Mouse (Mus musculus) kidney, embryonic 16.5 days (tissue): Measurements from ENCODE around the gene Birc7. TPM values are rescaled to one million over a fixed set of nuclear protein-coding genes. Genes with fewer than 3 reads are reported as not detected.

Experiments used
- ATAC-seq: fragments of 200-750 bp; cut with Nextera tagmentation; 2 replicates; pipeline ENCODE4 v1.8.0; 2017; ENCODE audit warnings: moderate TSS enrichment; ENCODE audit not compliant: low FRiP score, low TSS enrichment
- H3K27ac ChIP-seq: fragments of 300-500 bp; sonication (generic); 2 replicates; pipeline ENCODE4 v1.5.1; 2014; ENCODE audit warnings: low read length
- H3K27me3 ChIP-seq: fragments of 300-500 bp; sonication (generic); 2 replicates; pipeline ENCODE4 v1.6.1; 2014; ENCODE audit warnings: low read length, control low read depth, mixed read lengths; ENCODE audit not compliant: insufficient read depth
- H3K36me3 ChIP-seq: fragments of 300-500 bp; sonication (generic); 2 replicates; pipeline ENCODE4 v1.6.1; 2014; ENCODE audit warnings: low read length, control low read depth, mixed read lengths; ENCODE audit not compliant: insufficient read depth
- H3K4me1 ChIP-seq: fragments of 300-500 bp; sonication (generic); 2 replicates; pipeline ENCODE4 v1.6.1; 2014; ENCODE audit warnings: low read length, control low read depth, mixed read lengths; ENCODE audit not compliant: insufficient read depth
- H3K4me2 ChIP-seq: fragments of 300-500 bp; sonication (generic); replicated peaks from 2 replicates; pipeline ENCODE4 v1.6.1; 2014; ENCODE audit warnings: low read depth, low read length
- H3K4me3 ChIP-seq: fragments of 300-500 bp; sonication (generic); 2 replicates; pipeline ENCODE4 v1.5.1; 2014; ENCODE audit warnings: mild to moderate bottlenecking, low read length
- H3K9ac ChIP-seq: fragments of 300-500 bp; sonication (generic); replicated peaks from 2 replicates; pipeline ENCODE4 v1.6.1; 2014; ENCODE audit warnings: low read length
- H3K9me3 ChIP-seq: fragments of 300-500 bp; sonication (generic); 2 replicates; pipeline ENCODE4 v1.6.1; 2016; ENCODE audit warnings: low read length, control low read depth
- whole genome bisulfite sequencing: fragments of 180-500 bp; shearing (Covaris S2); extraction: QIAGEN DNeasy Blood & Tissue Kit; methylation state at CpG from one replicate; pipeline ENCODE4 v1.1.7; 2014; 5-methylcytosine and 5-hydroxymethylcytosine counted together
- polyA plus RNA-seq: library from polyadenylated mRNA; unstranded; fragments of >200 nt; fragmentation: Nextera tagmentation; extraction: Ambion mirVana; gene quantifications from 2 replicates; pipeline ENCODE4 v1.2.1, GENCODE M21; 2015

Birc7 gene
- polyA plus RNA-seq, 1 experiment from 2014 or later = not detected

DNA sequence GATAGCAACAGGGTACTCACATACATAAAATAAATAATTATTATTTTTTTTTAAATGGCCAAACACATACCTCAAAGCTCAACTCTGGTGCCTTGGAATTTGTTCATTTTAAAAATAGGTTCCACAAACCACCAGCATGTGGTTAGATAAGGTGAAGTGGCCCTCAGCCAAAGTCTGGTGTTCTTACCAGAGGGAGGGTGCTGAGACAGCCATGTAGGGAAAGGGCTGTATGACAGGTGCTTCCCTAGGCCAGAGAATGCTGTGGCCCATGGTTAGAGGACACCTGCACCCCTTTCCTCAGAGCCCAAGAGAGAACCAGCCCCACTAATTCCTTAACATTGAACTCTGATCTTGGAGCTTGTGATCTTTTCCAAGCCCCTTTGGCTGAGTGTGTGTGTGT is 11.4 kb downstream of the Birc7 start:
- no peak overlapping the region for H3K9ac ChIP-seq
- no peak overlapping the region for H3K4me3 ChIP-seq
- no peak overlapping the region for H3K4me2 ChIP-seq
- no peaks in the 10 kb centered on the region for H3K9me3 ChIP-seq
- no peak for ATAC-seq
- H3K27ac ChIP-seq = no peak overlapping the region
- no peaks in the 10 kb centered on the region for H3K27me3 ChIP-seq
- H3K4me1 ChIP-seq = no peaks in the 10 kb centered on the region
- H3K36me3 ChIP-seq = peaks cover 7% of the 10 kb centered on the region; the same call in 1 of the 2 replicates

- Histone ChIP-seq H3K27me3 (no peaks in the 10 kb centered on the region), H3K4me1 (no peaks in the 10 kb centered on the region), H3K4me2 (no peak overlapping the region), H3K27ac (no peak overlapping the region), H3K9me3 (no peaks in the 10 kb centered on the region), H3K9ac (no peak overlapping the region), H3K36me3 (peaks cover 7% of the 10 kb centered on the region; the same call in 1 of the 2 replicates), H3K4me3 (no peak overlapping the region)
- ATAC-seq = no peak
Measured at GRCm38 (mm10) chr2:180941869-180942268, 13.0 kb downstream of the Birc7 start.

GRCm38 (mm10) chr2:180949947-180950346 is 21.1 kb downstream of the Birc7 start:
- no peaks in the 10 kb centered on the region for H3K36me3 ChIP-seq
- no peaks in the 10 kb centered on the region for H3K9me3 ChIP-seq
- no peak overlapping the region for H3K4me2 ChIP-seq
- 13% methylated on average over 1 of the region's 1 CpGs for WGBS
- H3K4me1 ChIP-seq = peaks cover 23% of the 10 kb centered on the region
- H3K9ac ChIP-seq = no peak overlapping the region
- ATAC-seq = no peak
- H3K4me3 ChIP-seq = no peak overlapping the region
- H3K27me3 ChIP-seq = peaks cover 7% of the 10 kb centered on the region
- no peak overlapping the region for H3K27ac ChIP-seq

GRCm38 (mm10) chr2:180952731-180953171 is 23.9 kb downstream of the Birc7 start:
- Histone ChIP-seq H3K4me3 (peak overlapping the region; percentile 69), H3K27ac (peak overlapping the region; percentile 76), H3K27me3 (peaks cover 9% of the 10 kb centered on the region), H3K4me1 (peaks cover 23% of the 10 kb centered on the region), H3K4me2 (peak overlapping the region; percentile 93), H3K36me3 (no peaks in the 10 kb centered on the region), H3K9ac (0 out of 2 replicates have a peak overlapping the region, but pooled peaks have one; percentile 16), H3K9me3 (no peaks in the 10 kb centered on the region)
- 11% methylated on average over 9 of the region's 9 CpGs for WGBS
- no peak for ATAC-seq

DNA sequence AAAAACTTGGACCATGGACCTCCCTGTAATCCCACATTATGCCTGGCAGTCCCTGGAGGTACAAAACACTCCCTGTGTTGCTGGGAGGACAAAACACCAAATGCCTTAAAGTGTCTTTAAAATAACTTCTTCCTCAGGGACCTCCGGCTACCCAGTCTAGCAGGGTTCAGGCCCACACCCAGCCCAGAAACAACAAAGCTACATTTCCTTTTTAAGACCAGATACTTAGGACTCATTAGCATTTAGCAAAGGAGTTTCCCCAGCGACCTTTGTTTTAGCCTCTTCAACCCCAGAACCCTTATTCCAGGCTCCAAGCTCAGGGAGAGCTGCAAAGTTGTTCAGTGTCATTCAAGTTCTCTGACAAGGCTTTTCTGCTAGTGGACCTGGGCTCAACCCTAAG is 24.8 kb downstream of the Birc7 start:
- Histone ChIP-seq H3K9ac (peak overlapping the region; percentile 57), H3K4me2 (peak overlapping the region; percentile 93), H3K9me3 (no peaks in the 10 kb centered on the region), H3K36me3 (no peaks in the 10 kb centered on the region), H3K27ac (peak overlapping the region; percentile 46; the same call in 1 of the 2 replicates), H3K4me3 (peak overlapping the region; percentile 69), H3K27me3 (peaks cover 9% of the 10 kb centered on the region), H3K4me1 (peaks cover 23% of the 10 kb centered on the region)
- WGBS = 38% methylated on average over 2 of the region's 2 CpGs
- ATAC-seq = no peak

GRCm38 (mm10) chr2:180954061-180955047 is 25.5 kb downstream of the Birc7 start, which contains the start of gene Nkain4:
Nkain4 (minus strand) TSS chr2:180954699.
- Histone ChIP-seq H3K27me3 (peaks cover 9% of the 10 kb centered on the region), H3K9ac (peak within 1 kb of the TSS; percentile 57), H3K27ac (peak within 1 kb of the TSS; percentile 46), H3K36me3 (no peaks in the 10 kb centered on the region), H3K4me2 (peak within 1 kb of the TSS; percentile 93), H3K9me3 (no peaks in the 10 kb centered on the region), H3K4me3 (peak within 1 kb of the TSS; percentile 69), H3K4me1 (peaks cover 23% of the 10 kb centered on the region)
- under 1% methylated on average over 50 of the region's 52 CpGs for WGBS
- ATAC-seq = peak; percentile 95

- 62% methylated on average over 7 of the region's 7 CpGs for WGBS
- no peak for ATAC-seq
- Histone ChIP-seq H3K27me3 (0 out of 2 replicates have a peak, but pooled peaks cover 3% of the 10 kb centered on the region), H3K4me1 (no peaks in the 10 kb centered on the region), H3K9ac (no peak overlapping the region), H3K36me3 (no peaks in the 10 kb centered on the region), H3K27ac (no peak overlapping the region), H3K4me2 (no peak overlapping the region), H3K9me3 (no peaks in the 10 kb centered on the region), H3K4me3 (no peak overlapping the region)
Measured at GRCm38 (mm10) chr2:180959605-180960004, 30.8 kb downstream of the Birc7 start.

- Histone ChIP-seq H3K36me3 (no peaks in the 10 kb centered on the region), H3K27ac (no peak overlapping the region), H3K4me3 (no peak overlapping the region), H3K4me1 (no peaks in the 10 kb centered on the region), H3K27me3 (0 out of 2 replicates have a peak, but pooled peaks cover 3% of the 10 kb centered on the region), H3K4me2 (no peak overlapping the region), H3K9ac (no peak overlapping the region), H3K9me3 (no peaks in the 10 kb centered on the region)
- ATAC-seq = no peak
- 50% methylated on average over 3 of the region's 3 CpGs for WGBS
Measured at GRCm38 (mm10) chr2:180960187-180960586, 31.4 kb downstream of the Birc7 start.

- no peak for ATAC-seq
- WGBS = 74% methylated on average over 2 of the region's 2 CpGs
- no peaks in the 10 kb centered on the region for H3K27me3 ChIP-seq
- H3K36me3 ChIP-seq = no peaks in the 10 kb centered on the region
- no peak overlapping the region for H3K9ac ChIP-seq
- H3K4me2 ChIP-seq = no peak overlapping the region
- peaks cover 4% of the 10 kb centered on the region for H3K4me1 ChIP-seq
- H3K4me3 ChIP-seq = no peak overlapping the region
- H3K9me3 ChIP-seq = no peaks in the 10 kb centered on the region
- H3K27ac ChIP-seq = no peak overlapping the region
Measured at GRCm38 (mm10) chr2:180962616-180963308, 33.9 kb downstream of the Birc7 start.
